Mouse (Mus musculus) CD4-positive, CD25-positive, alpha-beta regulatory T cell, adult 2 months (primary cell): ENCODE results near the gene P3h4.

Experiments
- DNase-seq: peaks from one replicate; pipeline ENCODE4 v3.0.0-alpha.2; 2012; ENCODE audit warnings: low read depth, low spot score

P3h4 gene

DNA sequence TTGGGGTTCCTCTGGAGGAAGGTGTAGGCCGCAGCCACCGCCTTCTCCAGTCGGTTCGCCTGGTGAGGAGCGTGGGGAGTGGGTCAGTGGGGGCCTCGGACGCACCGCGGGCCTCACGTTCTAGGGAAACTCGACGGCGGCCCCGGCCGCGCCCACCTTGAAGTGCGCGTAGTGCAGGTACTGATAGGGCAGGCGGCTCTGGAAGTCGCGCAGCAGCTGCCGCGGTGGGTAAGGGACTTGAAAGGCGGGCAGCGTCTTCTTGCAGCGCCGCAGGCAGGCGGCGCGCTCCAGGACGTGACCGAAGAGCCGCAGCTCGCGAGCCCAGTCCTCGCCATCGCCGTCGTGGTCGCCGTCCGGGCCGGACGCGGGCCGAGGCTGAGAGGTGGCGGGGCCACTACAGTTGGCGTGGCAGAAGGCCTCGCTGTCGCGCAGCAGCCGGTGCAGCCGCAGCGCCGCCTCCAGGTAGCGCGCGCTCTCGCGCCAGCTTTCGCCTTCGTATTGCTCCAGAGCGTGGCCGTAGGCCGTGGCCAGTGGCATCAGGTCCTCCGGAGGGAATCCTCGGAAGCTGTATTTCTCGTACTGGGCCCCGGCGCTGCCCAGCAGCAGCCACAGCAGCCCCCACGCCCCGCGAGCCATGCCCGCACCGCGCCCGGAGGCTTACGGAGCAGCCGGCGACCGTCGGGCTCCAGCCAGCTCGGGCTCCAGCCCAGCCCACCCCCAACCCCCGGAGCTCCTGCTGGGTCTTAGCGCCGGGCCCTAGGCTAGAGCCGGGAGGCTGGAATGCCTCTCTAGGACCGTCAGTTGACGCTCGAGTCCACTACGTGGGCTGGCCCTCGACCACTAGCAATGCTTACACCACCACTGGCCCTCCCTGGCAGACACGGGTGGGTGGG is at the start of gene P3h4:
P3h4 (minus strand) TSS at position 816 of the 893 bp plus-strand sequence.
- peak; percentile 65 for DNase-seq

- no peak for DNase-seq
These were observed 48.1 kb upstream of the P3h4 start for GRCm38 (mm10) chr11:100462699-100463098.

GRCm38 (mm10) chr11:100457711-100458110 is 43.1 kb upstream of the P3h4 start:
- no peak for DNase-seq

DNA sequence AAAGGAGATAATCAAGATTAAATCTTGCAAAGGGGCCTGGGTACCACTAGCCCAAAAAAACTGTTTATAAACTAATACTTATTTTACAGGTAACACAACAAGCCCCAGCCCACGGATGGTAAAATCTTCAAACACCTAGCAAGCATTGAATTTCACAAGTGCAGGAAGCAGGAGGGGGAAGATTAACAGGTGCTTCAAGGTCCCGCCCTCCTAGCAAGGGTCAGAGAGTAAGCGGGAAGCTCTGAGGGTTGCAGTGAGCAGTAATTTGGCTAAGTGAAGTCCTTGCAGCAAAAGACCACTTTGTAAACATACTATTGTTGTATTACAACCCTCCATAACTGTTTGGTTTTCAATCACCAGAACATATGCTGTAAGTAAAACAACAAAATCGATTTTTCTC is 42.6 kb upstream of the P3h4 start:
- DNase-seq, result no peak

DNA sequence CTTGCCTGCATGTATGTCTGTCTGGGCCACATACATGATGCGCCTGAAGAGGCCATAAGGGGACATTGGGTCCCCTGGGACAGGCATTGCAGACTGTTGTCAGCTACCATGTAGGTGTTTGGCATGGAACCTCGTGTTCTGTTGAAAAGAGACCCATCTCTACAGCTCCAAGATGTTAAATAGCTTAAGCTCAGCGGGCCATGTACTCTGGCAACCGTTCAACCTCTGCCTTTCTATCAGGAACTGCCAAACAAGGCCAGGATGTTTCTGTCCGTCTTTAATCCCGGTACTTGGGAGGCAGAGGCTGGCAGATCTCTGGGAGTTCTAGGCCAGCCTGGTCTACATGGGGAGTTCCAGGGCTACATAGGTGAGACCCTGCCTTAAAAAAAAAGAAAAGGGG is 28.0 kb upstream of the P3h4 start:
- no peak for DNase-seq

- DNase-seq, result no peak
These were observed 27.2 kb upstream of the P3h4 start, which contains the start of the genes Nt5c3b and Klhl10 for GRCm38 (mm10) chr11:100441797-100442196. Gene Nt5c3b, minus strand, starts transcription at chr11:100441808. Gene Klhl10, plus strand, starts transcription at chr11:100441917.

- DNase-seq, result peak; percentile 93
These were observed 26.3 kb upstream of the P3h4 start for GRCm38 (mm10) chr11:100440691-100441522.

DNA sequence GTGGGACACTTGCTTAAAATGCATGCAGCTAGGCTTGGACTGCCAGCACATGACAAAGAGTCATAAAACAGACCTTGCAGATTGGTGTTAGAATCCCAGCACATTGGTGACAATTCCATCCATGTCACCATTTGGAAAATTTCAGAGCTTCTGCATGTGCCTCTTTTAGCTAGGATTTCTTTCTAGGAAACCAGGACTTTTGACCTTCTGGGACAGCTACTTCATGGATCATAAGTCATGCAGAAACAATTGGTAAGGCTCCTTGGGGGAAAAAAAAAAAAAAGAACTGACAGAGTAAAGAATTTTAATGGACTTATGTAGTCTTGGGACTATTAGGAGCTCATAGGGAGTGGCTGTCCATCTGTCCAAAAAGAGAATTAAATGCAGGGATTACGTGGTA is 23.3 kb upstream of the P3h4 start:
- DNase-seq, result no peak

- no peak for DNase-seq
These were observed 21.1 kb upstream of the P3h4 start for GRCm38 (mm10) chr11:100435678-100436246.

GRCm38 (mm10) chr11:100432002-100432401 is 17.4 kb upstream of the P3h4 start:
- DNase-seq, result no peak

DNA sequence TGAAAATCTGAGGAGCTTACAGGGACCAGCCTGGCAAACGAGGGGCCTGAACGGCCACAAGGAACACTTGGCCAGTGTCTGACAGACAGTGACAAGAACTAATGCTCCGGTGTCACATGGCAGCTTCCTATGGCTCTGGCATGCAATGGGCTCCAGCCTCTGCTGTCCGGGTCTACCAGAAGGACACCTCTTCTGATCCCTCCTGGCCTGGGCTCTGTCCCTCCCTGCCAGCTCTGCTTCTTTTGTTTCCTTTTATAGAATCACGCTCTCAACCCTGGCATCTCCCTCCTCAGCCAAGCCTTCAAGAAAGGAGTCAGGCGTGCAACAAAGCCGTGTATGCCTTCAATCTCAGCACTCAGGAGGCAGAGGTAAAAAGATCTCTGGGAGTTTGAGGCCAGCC is 15.4 kb upstream of the P3h4 start:
- no peak for DNase-seq

DNA sequence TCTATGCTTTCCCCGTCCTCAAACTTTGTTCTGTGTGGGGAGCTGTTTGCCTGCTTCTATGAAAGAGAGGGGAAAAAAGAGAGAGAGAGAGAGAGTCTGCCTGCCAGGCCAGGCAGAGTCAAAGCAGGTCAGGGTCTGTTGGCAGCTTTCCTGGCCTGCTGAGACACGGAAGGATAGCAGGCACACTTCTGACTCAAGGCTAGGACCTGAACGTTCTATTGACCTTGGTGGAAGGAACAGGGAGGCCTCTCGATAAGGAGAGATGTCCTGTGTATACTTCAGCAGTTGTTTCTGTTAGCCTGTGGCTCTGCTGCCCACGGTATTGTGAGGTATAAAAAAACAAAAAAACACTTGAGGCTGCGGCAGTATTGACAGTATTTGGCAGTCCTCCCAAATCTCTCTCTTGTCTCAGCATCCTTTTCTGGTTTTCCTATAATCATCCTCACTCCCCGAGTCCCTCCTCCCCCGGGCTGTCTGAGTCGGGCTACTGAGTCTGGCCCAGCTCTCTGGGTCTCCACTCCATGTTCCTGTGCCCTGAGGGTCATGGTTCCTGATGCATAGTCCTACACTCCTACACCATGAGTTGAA is 14.1 kb upstream of the P3h4 start:
- DNase-seq, result no peak

DNA sequence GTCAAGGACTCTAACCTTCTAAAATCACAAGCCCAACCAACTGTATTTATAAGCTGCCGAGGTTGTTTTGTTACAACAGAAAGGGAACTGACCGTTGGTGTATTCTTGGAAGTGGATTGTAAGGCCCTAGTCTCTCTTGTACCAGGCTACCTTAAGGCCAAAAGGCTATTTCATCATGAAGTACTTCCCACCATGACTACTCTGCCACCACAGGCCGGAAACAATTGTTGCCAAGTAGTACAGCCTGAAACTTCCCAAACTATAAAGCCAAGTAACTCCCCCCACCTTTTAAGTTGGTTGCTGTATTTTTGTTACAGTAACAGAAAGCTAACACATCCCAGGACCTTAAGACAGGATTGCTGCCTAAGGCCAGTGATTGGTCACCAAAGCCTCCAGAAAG is 12.2 kb upstream of the P3h4 start:
- DNase-seq, result no peak

GRCm38 (mm10) chr11:100425851-100426250 is 11.2 kb upstream of the P3h4 start:
- peak; percentile 69 for DNase-seq

- no peak for DNase-seq
These were observed 9.2 kb upstream of the P3h4 start for GRCm38 (mm10) chr11:100423836-100424235.

GRCm38 (mm10) chr11:100421537-100421936 is 6.9 kb upstream of the P3h4 start:
- DNase-seq, result no peak

- DNase-seq, result peak; percentile 45
These were observed 532 bp upstream of the P3h4 start, which contains the start of gene Fkbp10 for GRCm38 (mm10) chr11:100414914-100415822. Gene Fkbp10, plus strand, starts transcription at chr11:100415697.

DNA sequence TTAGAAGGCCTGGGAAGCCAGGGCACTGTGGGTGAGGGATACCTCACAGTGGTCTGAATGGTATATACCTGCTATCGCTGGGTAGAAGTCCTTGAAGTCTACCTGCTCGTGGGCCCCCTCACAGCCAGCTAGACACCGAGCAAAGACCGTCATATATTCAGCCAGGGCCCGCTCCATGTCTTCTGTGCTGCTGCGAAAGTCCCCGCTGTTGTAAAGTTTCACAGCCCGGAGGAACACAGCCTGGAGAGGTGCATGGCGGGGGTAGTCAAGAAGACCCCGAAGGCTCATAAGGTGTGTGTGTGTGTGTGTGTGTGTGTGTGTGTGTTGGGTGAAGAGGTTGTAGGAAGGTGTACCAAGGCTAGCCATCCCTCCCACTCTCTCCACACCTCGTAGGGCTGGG is 1.1 kb downstream of the P3h4 start:
- DNase-seq, result no peak

GRCm38 (mm10) chr11:100411736-100412135 is 2.9 kb downstream of the P3h4 start:
- DNase-seq, result no peak

GRCm38 (mm10) chr11:100409686-100410085 is 5.0 kb downstream of the P3h4 start:
- no peak for DNase-seq
